Comparison of ENCODE assay signal across 10 mouse cellular contexts in the genomic region with DNA sequence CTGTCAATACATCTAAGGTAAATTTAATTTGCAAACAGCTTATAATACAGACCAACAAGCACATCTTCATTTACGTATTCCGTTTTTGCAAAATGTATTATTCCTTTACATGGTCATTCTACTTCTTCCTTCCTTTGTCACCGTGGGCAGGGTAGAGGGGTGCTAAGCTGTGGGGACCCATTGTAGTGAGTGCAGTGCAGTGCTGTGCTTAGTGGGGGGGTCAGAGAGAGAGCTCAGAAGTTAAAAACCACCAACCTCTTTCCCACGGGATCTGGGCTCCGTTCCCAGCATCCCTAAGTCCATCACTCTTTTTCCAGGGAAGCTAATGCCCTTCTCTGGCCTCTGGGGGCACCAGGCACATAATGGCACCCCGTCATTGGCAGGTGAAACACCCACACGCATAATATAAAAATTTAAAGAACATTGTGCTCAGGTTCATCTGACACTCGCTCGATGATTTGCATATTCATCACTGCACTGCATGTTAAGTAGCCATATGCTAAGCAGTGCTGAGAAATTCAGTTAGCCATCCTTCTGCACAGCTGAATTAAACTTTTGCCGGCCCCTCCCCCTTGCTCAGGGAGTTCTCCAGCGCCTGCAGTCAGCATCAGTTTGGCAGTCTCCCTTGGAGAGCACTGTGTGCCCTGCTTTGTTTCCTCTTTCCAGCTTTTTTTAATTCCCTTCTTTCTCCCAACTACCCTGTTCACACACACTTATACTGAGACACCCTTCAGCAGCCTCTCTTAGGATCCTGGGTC. TPM values are rescaled to one million over a fixed set of nuclear protein-coding genes. Genes with fewer than 3 reads are reported as not detected.
DNase-seq lines count a peak whose midpoint lies in the region; ATAC-seq lines count a peak whose summit lies in the region.
"Had no signal": no experiment of that assay in that cellular context is flagged by ENCODE, and none has a peak within 500 bp of the region (broad histone marks: within the 10 kb centered on the region; RNA-seq: fewer than 3 reads in every experiment).

No protein-coding gene starts in this region.

- no peaks in the 10 kb centered on the region for H3K9me3 ChIP-seq in heart, embryonic 16.5 days (replicated peaks; ENCODE audit: control insufficient read depth, low read length)
- H3K9me3 ChIP-seq in embryonic facial prominence, embryonic 15.5 days (replicated peaks), result no peaks in the 10 kb centered on the region
- no peaks in the 10 kb centered on the region for H3K9me3 ChIP-seq in neural tube, embryonic 15.5 days (replicated peaks)

- no peak overlapping the region for H3K27ac ChIP-seq in heart, embryonic 16.5 days (ENCODE audit: low read length)
- no peak overlapping the region for H3K27ac ChIP-seq in embryonic facial prominence, embryonic 15.5 days (replicated peaks)
- peak overlapping the region; percentile 80 for H3K27ac ChIP-seq in neural tube, embryonic 15.5 days (replicated peaks)
- H3K27ac ChIP-seq: macrophage had no signal

- DNase-seq in heart, adult 8-10 months (ENCODE audit: low spot score), result no peak
- peak; percentile 54 to 75 for DNase-seq in layer of hippocampus, postnatal 10 days (ENCODE audit: low spot score in 2 of 2)
- no peak for DNase-seq in yolk sac, embryonic 10.5 days (ENCODE audit: low spot score)
- DNase-seq in thymus, postnatal 14 days, result no peak
- no peak for DNase-seq in spleen, postnatal 4 days (ENCODE audit: low spot score in 2 of 2)

- no peak overlapping the region for H3K9ac ChIP-seq in heart, embryonic 16.5 days (ENCODE audit: low read length)
- H3K9ac ChIP-seq in embryonic facial prominence, embryonic 15.5 days, result no peak overlapping the region
- H3K9ac ChIP-seq in neural tube, embryonic 15.5 days (replicated peaks), result no peak overlapping the region

- peaks cover 10% of the 10 kb centered on the region for H3K4me1 ChIP-seq in heart, embryonic 16.5 days (ENCODE audit: control insufficient read depth, insufficient read depth, low read length)
- H3K4me1 ChIP-seq in embryonic facial prominence, embryonic 15.5 days, result peaks cover 9% of the 10 kb centered on the region
- peaks cover 35% of the 10 kb centered on the region for H3K4me1 ChIP-seq in neural tube, embryonic 15.5 days

- H3K27me3 ChIP-seq in heart, embryonic 16.5 days (ENCODE audit: control insufficient read depth, insufficient read depth, low read length), result no peaks in the 10 kb centered on the region
- H3K27me3 ChIP-seq in embryonic facial prominence, embryonic 15.5 days, result no peaks in the 10 kb centered on the region
- no peaks in the 10 kb centered on the region for H3K27me3 ChIP-seq in neural tube, embryonic 15.5 days (replicated peaks)

- 33% methylated on average over 11 of the region's 11 CpGs for WGBS in heart, embryonic 16.5 days
- 24% methylated on average over 11 of the region's 11 CpGs for WGBS in embryonic facial prominence, embryonic 15.5 days
- WGBS in neural tube, embryonic 15.5 days, result 15% methylated on average over 11 of the region's 11 CpGs

- H3K4me2 ChIP-seq in heart, embryonic 16.5 days (ENCODE audit: low read depth, low read length), result peak overlapping the region; percentile 26; the same call in 1 of the 2 replicates
- no peak overlapping the region for H3K4me2 ChIP-seq in embryonic facial prominence, embryonic 15.5 days (replicated peaks)
- peak overlapping the region; percentile 34 for H3K4me2 ChIP-seq in neural tube, embryonic 15.5 days

- H3K36me3 ChIP-seq in heart, embryonic 16.5 days (ENCODE audit: control insufficient read depth, insufficient read depth), result no peaks in the 10 kb centered on the region
- H3K36me3 ChIP-seq in embryonic facial prominence, embryonic 15.5 days, result no peaks in the 10 kb centered on the region
- H3K36me3 ChIP-seq in neural tube, embryonic 15.5 days, result no peaks in the 10 kb centered on the region

- no peak overlapping the region for H3K4me3 ChIP-seq in heart, embryonic 16.5 days (ENCODE audit: low read length)
- no peak overlapping the region for H3K4me3 ChIP-seq in embryonic facial prominence, embryonic 15.5 days (replicated peaks)
- no peak overlapping the region for H3K4me3 ChIP-seq in neural tube, embryonic 15.5 days (replicated peaks)
- H3K4me3 ChIP-seq: erythroblast, embryonic 14.5 days had no signal

- no peak for ATAC-seq in heart, embryonic 16.5 days (replicated peaks; ENCODE audit: extremely low read depth, insufficient read depth, low FRiP score)
- peak; percentile 72; the same call in 1 of the 2 replicates for ATAC-seq in embryonic facial prominence, embryonic 15.5 days (ENCODE audit: insufficient number of reproducible peaks, low FRiP score, low TSS enrichment, low read depth)
- ATAC-seq in neural tube, embryonic 15.5 days (ENCODE audit: low FRiP score), result peak; percentile 88

RNA-seq across cellular contexts. Expression of gene Gm21954, which starts 48.2 kb away (rescaled TPM):
- not detected in 2 replicates for polyA plus RNA-seq in heart, embryonic 16.5 days (2015; fragmentation: Nextera tagmentation; extraction: Ambion mirVana)
- total RNA-seq in heart, adult 8-10 months (2022), result not detected
- polyA plus RNA-seq in embryonic facial prominence, embryonic 15.5 days (2015; fragmentation: Nextera tagmentation; extraction: Ambion mirVana), result not detected in 2 replicates
- total RNA-seq in layer of hippocampus, postnatal 10 days (2021), result not detected
- polyA plus RNA-seq in neural tube, embryonic 15.5 days (2015; fragmentation: Nextera tagmentation; extraction: Ambion mirVana), result not detected in 2 replicates
- polyA plus RNA-seq: erythroblast, embryonic 14.5 days; macrophage had no signal

Comparison
In these comparisons a context has a peak if more than half of its experiments do, and no peak if none do; other contexts are left out.
1. DNase-seq: peak in layer of hippocampus, postnatal 10 days (2 of 2); none in heart, adult 8-10 months (single experiment), yolk sac, embryonic 10.5 days (single experiment), thymus, postnatal 14 days (single experiment) and spleen, postnatal 4 days (0 of 2).